Mouse (Mus musculus): ENCODE results near the gene Pvalb. TPM values are rescaled to one million over a fixed set of nuclear protein-coding genes. Genes with fewer than 3 reads are reported as not detected.

Gene Pvalb
- polyA plus RNA-seq, 1 experiment = not detected

DNA sequence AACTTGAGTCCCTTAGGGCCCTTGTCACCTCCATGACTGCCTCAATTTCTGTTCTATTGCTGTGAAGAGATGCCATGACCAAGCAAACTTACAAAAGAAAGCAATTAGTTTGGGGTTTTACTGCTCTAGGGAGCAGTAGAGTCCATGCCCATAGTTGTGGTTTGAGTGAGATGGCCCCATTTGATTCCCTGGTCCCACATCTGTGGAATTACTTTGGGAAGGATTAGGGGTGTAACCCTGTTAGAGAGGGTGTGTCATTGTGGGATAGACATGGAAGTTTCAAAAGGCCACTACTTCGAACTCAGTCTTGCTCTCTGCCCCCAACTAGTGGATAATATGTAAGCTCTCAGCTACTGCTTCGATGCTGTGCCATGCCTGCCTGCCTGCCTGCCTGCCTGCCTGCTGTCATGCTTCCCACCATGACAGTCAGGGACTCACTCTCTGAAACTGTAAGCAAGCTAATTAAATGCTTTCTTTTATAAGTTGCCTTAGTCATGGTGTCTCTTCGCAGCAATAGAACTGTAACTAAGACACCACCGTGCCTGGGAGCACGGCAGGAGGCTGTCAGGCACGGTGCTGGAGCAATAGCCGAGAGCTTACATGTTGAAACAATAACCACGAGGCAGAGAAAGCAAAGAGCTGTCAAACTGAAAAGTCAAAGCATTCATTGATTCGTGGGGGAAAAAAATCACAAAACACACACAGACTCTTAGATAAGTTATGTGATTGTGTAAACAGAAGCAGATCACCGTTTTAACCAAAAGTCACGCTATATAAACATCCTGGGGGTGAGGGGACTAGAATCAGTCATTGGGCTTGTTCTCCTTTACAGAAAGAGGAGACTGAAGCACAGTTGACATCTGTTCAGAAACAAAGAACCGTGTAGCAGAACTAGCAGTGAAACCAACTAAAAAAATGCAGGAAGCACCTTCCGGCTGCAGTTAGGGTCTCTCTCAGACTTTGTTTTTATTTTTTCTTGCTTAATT, 25.4 kb upstream of the Pvalb start:
- no peak for TF ChIP-seq POLR2A (IDR thresholded peaks at IDR 0.05; ENCODE audit: low read depth, low read length)
- TF ChIP-seq CTCF (IDR thresholded peaks at IDR 0.05; ENCODE audit: extremely low read depth, insufficient read length, insufficient replicate concordance, low read depth, low read length) = no peak
- no peaks in the 10 kb centered on the region for H3K36me3 ChIP-seq (ENCODE audit: control insufficient read depth, insufficient read depth, low read length)
- H3K4me3 ChIP-seq (ENCODE audit: low read depth, low read length) = no peak overlapping the region
- peaks cover 12% of the 10 kb centered on the region; the same call in 1 of the 2 replicates for H3K4me1 ChIP-seq (ENCODE audit: control insufficient read depth, insufficient read depth, insufficient read length, low read length)
- H3K27ac ChIP-seq (ENCODE audit: insufficient read depth, low read depth, low read length) = no peak overlapping the region
- WGBS = 23% methylated on average over 13 of the region's 13 CpGs
- H3K27me3 ChIP-seq (ENCODE audit: control insufficient read depth, insufficient read depth, low read length) = no peaks in the 10 kb centered on the region

DNA sequence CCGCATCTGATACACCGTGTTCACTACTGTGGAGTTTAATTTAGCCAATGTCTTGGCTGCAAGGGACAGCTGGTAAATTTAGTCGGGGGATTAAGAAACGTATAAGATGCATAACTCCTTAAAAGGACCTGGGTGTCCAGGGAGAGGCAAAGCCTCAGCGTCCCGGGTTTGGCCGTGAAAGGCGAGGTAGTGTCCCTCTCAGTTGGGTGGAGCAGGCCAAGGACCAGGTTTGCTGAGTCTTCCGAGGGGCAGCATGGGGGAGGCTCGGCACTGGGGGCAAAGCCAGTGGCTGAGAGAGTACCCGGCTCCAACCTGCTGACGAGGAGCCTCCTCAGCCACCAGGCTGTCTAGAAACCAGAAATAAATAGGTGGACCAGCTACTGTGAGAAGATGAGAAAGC, 21.6 kb upstream of the Pvalb start:
- Histone ChIP-seq H3K27ac (ENCODE audit: insufficient read depth, low read depth, low read length) (no peak overlapping the region), H3K36me3 (ENCODE audit: control insufficient read depth, insufficient read depth, low read length) (no peaks in the 10 kb centered on the region), H3K4me1 (ENCODE audit: control insufficient read depth, insufficient read depth, insufficient read length, low read length) (no peaks in the 10 kb centered on the region), H3K4me3 (ENCODE audit: low read depth, low read length) (no peak overlapping the region), H3K27me3 (ENCODE audit: control insufficient read depth, insufficient read depth, low read length) (no peaks in the 10 kb centered on the region)
- TF ChIP-seq CTCF (IDR thresholded peaks at IDR 0.05; ENCODE audit: extremely low read depth, insufficient read length, insufficient replicate concordance, low read depth, low read length) = no peak
- TF ChIP-seq POLR2A (IDR thresholded peaks at IDR 0.05; ENCODE audit: low read depth, low read length) = no peak
- WGBS = 81% methylated on average over 12 of the region's 12 CpGs

DNA sequence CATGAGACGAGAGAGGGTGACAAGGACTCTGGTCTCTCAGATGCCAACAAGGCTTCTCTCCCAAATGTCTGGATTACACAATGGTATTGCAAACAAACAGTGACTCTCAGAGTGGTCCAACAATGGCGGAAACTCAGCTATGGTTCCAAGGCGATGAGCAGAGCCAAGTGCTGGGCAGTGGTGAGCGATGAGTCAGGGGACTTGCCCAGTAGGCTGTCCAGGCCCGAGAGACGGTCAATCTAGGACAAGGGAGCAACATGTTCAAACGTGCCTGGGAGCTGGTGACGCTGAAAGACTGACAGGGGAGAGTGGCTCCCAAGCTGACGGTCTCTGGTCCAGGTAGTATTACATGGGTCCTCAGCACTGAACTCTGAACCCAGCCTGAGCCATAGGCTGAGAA, 9.1 kb upstream of the Pvalb start:
- Histone ChIP-seq H3K27me3 (ENCODE audit: control insufficient read depth, insufficient read depth, low read length) (no peaks in the 10 kb centered on the region), H3K36me3 (ENCODE audit: control insufficient read depth, insufficient read depth, low read length) (no peaks in the 10 kb centered on the region), H3K27ac (ENCODE audit: insufficient read depth, low read depth, low read length) (no peak overlapping the region), H3K4me3 (ENCODE audit: low read depth, low read length) (no peak overlapping the region), H3K4me1 (ENCODE audit: control insufficient read depth, insufficient read depth, insufficient read length, low read length) (no peaks in the 10 kb centered on the region)
- no peak for TF ChIP-seq POLR2A (IDR thresholded peaks at IDR 0.05; ENCODE audit: low read depth, low read length)
- no peak for TF ChIP-seq CTCF (IDR thresholded peaks at IDR 0.05; ENCODE audit: extremely low read depth, insufficient read length, insufficient replicate concordance, low read depth, low read length)
- WGBS = 83% methylated on average over 9 of the region's 9 CpGs

DNA sequence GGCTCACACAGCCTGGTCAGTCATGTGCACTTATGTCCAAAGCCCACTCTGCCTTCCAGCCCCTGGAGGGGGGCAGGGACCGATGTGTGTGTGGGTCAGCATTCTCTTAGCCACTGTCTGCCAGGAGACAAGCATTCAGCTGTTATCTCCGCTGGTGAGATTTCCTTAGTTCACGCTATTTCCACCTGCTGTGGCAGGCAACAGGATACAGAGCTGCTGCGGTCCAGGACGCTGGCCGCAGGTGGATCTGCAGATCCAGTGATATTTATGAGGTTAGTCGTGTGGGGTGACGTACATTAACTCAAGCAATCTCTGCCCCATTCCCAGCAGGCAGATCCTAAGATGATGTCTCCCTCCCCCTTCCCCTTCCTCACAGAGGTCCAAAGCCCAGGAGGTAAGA, 5.2 kb upstream of the Pvalb start:
- Histone ChIP-seq H3K36me3 (ENCODE audit: control insufficient read depth, insufficient read depth, low read length) (no peaks in the 10 kb centered on the region), H3K27me3 (ENCODE audit: control insufficient read depth, insufficient read depth, low read length) (no peaks in the 10 kb centered on the region), H3K4me1 (ENCODE audit: control insufficient read depth, insufficient read depth, insufficient read length, low read length) (no peaks in the 10 kb centered on the region), H3K27ac (ENCODE audit: insufficient read depth, low read depth, low read length) (no peak overlapping the region), H3K4me3 (ENCODE audit: low read depth, low read length) (no peak overlapping the region)
- TF ChIP-seq CTCF (IDR thresholded peaks at IDR 0.05; ENCODE audit: extremely low read depth, insufficient read length, insufficient replicate concordance, low read depth, low read length) (no peak), POLR2A (IDR thresholded peaks at IDR 0.05; ENCODE audit: low read depth, low read length) (no peak)
- 76% methylated on average over 8 of the region's 8 CpGs for WGBS

DNA sequence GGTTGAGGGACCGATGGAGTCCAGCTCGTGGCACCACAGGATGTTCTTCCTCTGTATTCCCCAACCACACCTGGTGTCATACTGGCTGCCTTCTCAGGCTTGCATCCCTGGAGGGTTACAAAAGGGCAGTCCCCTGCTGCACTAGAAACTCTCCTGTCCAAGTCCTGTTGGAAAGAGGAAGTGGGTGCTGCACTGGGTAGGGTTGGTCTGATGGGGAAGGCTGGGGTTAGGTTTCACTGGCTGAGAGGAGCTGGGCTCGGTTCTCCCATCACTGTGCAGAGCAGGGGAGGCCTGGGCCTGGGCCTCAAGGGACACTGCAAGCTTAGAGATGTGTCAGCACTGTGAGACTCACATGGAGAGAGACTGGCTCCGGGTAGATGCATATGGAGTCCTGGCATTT, 4.0 kb upstream of the Pvalb start:
- Histone ChIP-seq H3K4me1 (ENCODE audit: control insufficient read depth, insufficient read depth, insufficient read length, low read length) (no peaks in the 10 kb centered on the region), H3K36me3 (ENCODE audit: control insufficient read depth, insufficient read depth, low read length) (no peaks in the 10 kb centered on the region), H3K27me3 (ENCODE audit: control insufficient read depth, insufficient read depth, low read length) (no peaks in the 10 kb centered on the region), H3K27ac (ENCODE audit: insufficient read depth, low read depth, low read length) (no peak overlapping the region), H3K4me3 (ENCODE audit: low read depth, low read length) (no peak overlapping the region)
- TF ChIP-seq CTCF (IDR thresholded peaks at IDR 0.05; ENCODE audit: extremely low read depth, insufficient read length, insufficient replicate concordance, low read depth, low read length) (no peak), POLR2A (IDR thresholded peaks at IDR 0.05; ENCODE audit: low read depth, low read length) (no peak)
- 66% methylated on average over 4 of the region's 4 CpGs for WGBS

DNA sequence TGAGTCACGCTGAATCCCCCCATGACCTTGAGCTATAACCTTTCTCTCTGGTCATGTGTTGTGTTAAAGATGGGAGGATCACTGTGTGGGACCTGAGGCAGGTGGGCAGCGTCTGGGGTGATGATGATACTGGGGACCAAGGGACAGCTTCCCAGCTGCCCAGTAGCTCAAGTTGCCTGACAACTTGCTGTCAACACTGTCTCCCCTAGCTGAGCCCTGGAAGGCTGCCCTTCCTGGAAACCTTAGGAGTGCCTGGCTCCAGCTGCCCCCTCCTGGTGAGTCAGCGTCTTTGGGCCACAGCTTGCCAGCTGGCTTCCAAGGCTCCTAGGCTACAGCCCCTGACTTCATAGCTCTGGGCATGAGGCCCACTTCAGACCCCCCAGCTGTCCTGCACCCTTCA, 1.0 kb downstream of the Pvalb start:
- 34% methylated on average over 3 of the region's 3 CpGs for WGBS
- peaks cover 14% of the 10 kb centered on the region for H3K27me3 ChIP-seq (ENCODE audit: control insufficient read depth, insufficient read depth, low read length)

DNA sequence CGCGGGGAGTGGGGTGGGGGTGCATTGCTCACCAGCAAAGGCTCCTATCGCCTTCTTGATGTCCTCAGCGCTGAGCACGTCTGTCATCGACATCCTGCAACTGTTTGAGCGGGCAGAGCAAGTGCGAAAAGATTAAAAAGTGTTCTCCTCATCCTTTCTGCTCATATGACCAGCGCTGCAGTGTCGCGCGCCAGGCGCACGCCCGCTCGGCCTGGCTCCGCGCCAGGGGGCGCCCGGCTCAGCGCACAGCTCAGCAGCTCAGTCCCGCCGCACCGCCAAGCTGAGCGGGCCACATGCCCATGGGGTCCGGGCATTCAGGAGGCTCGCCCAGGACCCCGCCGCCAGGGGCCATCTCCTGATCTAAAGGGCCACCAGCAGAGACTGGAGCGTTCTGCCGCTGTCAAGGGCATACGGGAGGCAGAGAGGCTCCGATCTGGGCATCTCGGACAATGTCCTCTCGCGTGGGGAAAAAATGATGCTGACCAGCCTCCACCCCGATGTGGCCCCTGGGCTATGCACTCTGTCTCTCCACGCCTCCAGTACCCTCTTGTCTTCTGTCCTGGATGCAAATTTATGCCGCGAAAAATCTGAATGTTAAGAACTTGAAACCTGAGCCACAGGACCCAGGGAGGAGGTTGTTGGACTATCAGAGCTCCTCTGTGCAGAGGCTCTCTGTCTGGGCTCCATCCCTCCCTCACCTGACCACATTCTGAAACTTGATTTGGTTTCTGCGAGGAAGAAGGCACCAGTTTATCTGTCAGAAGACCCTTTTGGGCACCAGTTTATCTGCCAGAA, 1.9 kb downstream of the Pvalb start:
- Histone ChIP-seq H3K27me3 (ENCODE audit: control insufficient read depth, insufficient read depth, low read length) (peaks cover 14% of the 10 kb centered on the region), H3K27ac (ENCODE audit: insufficient read depth, low read depth, low read length) (no peak overlapping the region), H3K4me3 (ENCODE audit: low read depth, low read length) (no peak overlapping the region), H3K36me3 (ENCODE audit: control insufficient read depth, insufficient read depth, low read length) (no peaks in the 10 kb centered on the region), H3K4me1 (ENCODE audit: control insufficient read depth, insufficient read depth, insufficient read length, low read length) (no peaks in the 10 kb centered on the region)
- TF ChIP-seq POLR2A (IDR thresholded peaks at IDR 0.05; ENCODE audit: low read depth, low read length) (no peak), CTCF (IDR thresholded peaks at IDR 0.05; ENCODE audit: extremely low read depth, insufficient read length, insufficient replicate concordance, low read depth, low read length) (no peak)
- 5% methylated on average over 41 of the region's 41 CpGs for whole genome bisulfite sequencing

More for the DNA sequence above, 1.0 kb downstream of the Pvalb start:
- Histone ChIP-seq H3K36me3 (ENCODE audit: control insufficient read depth, insufficient read depth, low read length) (no peaks in the 10 kb centered on the region), H3K4me1 (ENCODE audit: control insufficient read depth, insufficient read depth, insufficient read length, low read length) (no peaks in the 10 kb centered on the region), H3K4me3 (ENCODE audit: low read depth, low read length) (no peak overlapping the region), H3K27ac (ENCODE audit: insufficient read depth, low read depth, low read length) (no peak overlapping the region)
- TF ChIP-seq CTCF (IDR thresholded peaks at IDR 0.05; ENCODE audit: extremely low read depth, insufficient read length, insufficient replicate concordance, low read depth, low read length) (no peak), POLR2A (IDR thresholded peaks at IDR 0.05; ENCODE audit: low read depth, low read length) (no peak)
